Mouse (Mus musculus): ENCODE measurements around the gene Ptgir. TPM values are rescaled to one million over a fixed set of nuclear protein-coding genes. Genes with fewer than 3 reads are reported as not detected.

The Ptgir gene
- total RNA-seq, 4 experiments from 2014 or later = not detected

Other genes with a start within 250 kb of the Ptgir start
- not detected for gene Ceacam15, start 230.8 kb upstream of the Ptgir start, total RNA-seq (2022)
- gene Ceacam9, start 184.6 kb upstream of the Ptgir start, total RNA-seq (2022) = not detected
- gene Ap2s1, start 168.1 kb upstream of the Ptgir start, total RNA-seq (2022) = 100 to 1,000 TPM; 243 to 255 (median 246) TPM
- 10 to 100 TPM in 1 of 4 experiments, 1 to 10 TPM in 3; 2.5 to 11.0 (median 5.5) TPM for gene Slc1a5, start 125.2 kb upstream of the Ptgir start, total RNA-seq (2022)
- 100 to 1,000 TPM; 261 to 298 (median 279) TPM for gene Strn4, start 90.6 kb upstream of the Ptgir start, total RNA-seq (2022)
- gene Fkrp, start 89.8 kb upstream of the Ptgir start, total RNA-seq (2022) = 10 to 100 TPM; 45.2 to 50.7 (median 45.8) TPM
- gene Prkd2, start 63.6 kb upstream of the Ptgir start, total RNA-seq (2022) = 1 to 10 TPM; 5.6 to 7.8 (median 6.6) TPM
- 100 to 1,000 TPM; 142 to 151 (median 149) TPM for gene Dact3, start 31.2 kb upstream of the Ptgir start, total RNA-seq (2022)
- 1 to 10 TPM; 1.3 to 3.4 (median 2.5) TPM for gene Gng8, start 14.7 kb upstream of the Ptgir start, total RNA-seq (2022)
- gene Calm3, start 17.6 kb downstream of the Ptgir start, total RNA-seq (2022) = 1,000 to 10,000 TPM; 1,722 to 2,104 (median 1,900) TPM
- gene Pnmal2, start 38.2 kb downstream of the Ptgir start, total RNA-seq (2022) = 100 to 1,000 TPM; 311 to 360 (median 338) TPM
- gene Pnmal1, start 53.2 kb downstream of the Ptgir start, total RNA-seq (2022) = 100 to 1,000 TPM in 2 of 4 experiments, 10 to 100 TPM in 2; 93.0 to 128 (median 106) TPM
- gene Gm42372, start 76.6 kb downstream of the Ptgir start, total RNA-seq (2022) = 10 to 100 TPM; 47.3 to 63.6 (median 51.9) TPM
- 1 to 10 TPM; 2.0 to 2.6 (median 2.3) TPM for gene Ccdc8, start 86.2 kb downstream of the Ptgir start, total RNA-seq (2022)
- 100 to 1,000 TPM; 147 to 166 (median 151) TPM for gene Ppp5c, start 121.4 kb downstream of the Ptgir start, total RNA-seq (2022)
- 10 to 100 TPM in 2 of 4 experiments, 1 to 10 TPM in 2; 8.3 to 14.6 (median 11.2) TPM for gene Hif3a, start 155.9 kb downstream of the Ptgir start, total RNA-seq (2022)
- 1 to 10 TPM; 3.2 to 4.9 (median 3.8) TPM for gene Psg16, start 167.6 kb downstream of the Ptgir start, total RNA-seq (2022)
- under 1 TPM in 3 of 4 experiments, not detected in 1; 0.09 to 0.17 (median 0.11) TPM for gene Ceacam3, start 243.8 kb downstream of the Ptgir start, total RNA-seq (2022)

Measured in layer of hippocampus, adult 8-10 months (tissue).